Mouse (Mus musculus): ENCODE data around the gene Dcdc2b. TPM values are rescaled to one million over a fixed set of nuclear protein-coding genes. Genes with fewer than 3 reads are reported as not detected.

Dcdc2b gene
- polyA plus RNA-seq, 1 experiment = 0.68 TPM

GRCm38 (mm10) chr4:129572236-129573092 lies 41.6 kb downstream of the Dcdc2b start:
- no peak for TF ChIP-seq CTCF (IDR thresholded peaks at IDR 0.05; ENCODE audit: borderline replicate concordance, insufficient read depth, low read length)
- no peak for TF ChIP-seq POLR2A (IDR thresholded peaks at IDR 0.05; ENCODE audit: low read depth, low read length)
- no peak overlapping the region for H3K27ac ChIP-seq (ENCODE audit: insufficient read depth, low read length)
- no peaks in the 10 kb centered on the region for H3K4me1 ChIP-seq (ENCODE audit: control insufficient read depth, insufficient read depth, low read length)
- no peak overlapping the region for H3K4me3 ChIP-seq (ENCODE audit: insufficient read depth, low read length)

- Histone ChIP-seq H3K27ac (ENCODE audit: insufficient read depth, low read length) (no peak overlapping the region), H3K4me3 (ENCODE audit: insufficient read depth, low read length) (no peak overlapping the region), H3K4me1 (ENCODE audit: control insufficient read depth, insufficient read depth, low read length) (no peaks in the 10 kb centered on the region)
- TF ChIP-seq POLR2A (IDR thresholded peaks at IDR 0.05; ENCODE audit: low read depth, low read length) (no peak), CTCF (IDR thresholded peaks at IDR 0.05; ENCODE audit: borderline replicate concordance, insufficient read depth, low read length) (no peak)
Observed at GRCm38 (mm10) chr4:129571551-129572084, 42.4 kb downstream of the Dcdc2b start.

GRCm38 (mm10) chr4:129570028-129570427 lies 44.0 kb downstream of the Dcdc2b start:
- no peak overlapping the region for H3K4me3 ChIP-seq (ENCODE audit: insufficient read depth, low read length)
- H3K27ac ChIP-seq (ENCODE audit: insufficient read depth, low read length) = no peak overlapping the region
- TF ChIP-seq POLR2A (IDR thresholded peaks at IDR 0.05; ENCODE audit: low read depth, low read length) (no peak), CTCF (IDR thresholded peaks at IDR 0.05; ENCODE audit: borderline replicate concordance, insufficient read depth, low read length) (no peak)
- H3K4me1 ChIP-seq (ENCODE audit: control insufficient read depth, insufficient read depth, low read length) = no peaks in the 10 kb centered on the region

GRCm38 (mm10) chr4:129568366-129568765 lies 45.7 kb downstream of the Dcdc2b start:
- Histone ChIP-seq H3K27ac (ENCODE audit: insufficient read depth, low read length) (no peak overlapping the region), H3K4me1 (ENCODE audit: control insufficient read depth, insufficient read depth, low read length) (no peaks in the 10 kb centered on the region), H3K4me3 (ENCODE audit: insufficient read depth, low read length) (no peak overlapping the region)
- TF ChIP-seq CTCF (IDR thresholded peaks at IDR 0.05; ENCODE audit: borderline replicate concordance, insufficient read depth, low read length) = no peak

GRCm38 (mm10) chr4:129565139-129565538 lies 48.9 kb downstream of the Dcdc2b start:
- H3K4me1 ChIP-seq (ENCODE audit: control insufficient read depth, insufficient read depth, low read length) = no peaks in the 10 kb centered on the region
- H3K27ac ChIP-seq (ENCODE audit: insufficient read depth, low read length) = no peak overlapping the region
- no peak overlapping the region for H3K4me3 ChIP-seq (ENCODE audit: insufficient read depth, low read length)

GRCm38 (mm10) chr4:129563718-129564117 lies 50.3 kb downstream of the Dcdc2b start:
- Histone ChIP-seq H3K4me3 (ENCODE audit: insufficient read depth, low read length) (no peak overlapping the region), H3K4me1 (ENCODE audit: control insufficient read depth, insufficient read depth, low read length) (no peaks in the 10 kb centered on the region), H3K27ac (ENCODE audit: insufficient read depth, low read length) (no peak overlapping the region)
- TF ChIP-seq POLR2A (IDR thresholded peaks at IDR 0.05; ENCODE audit: low read depth, low read length) (no peak), CTCF (IDR thresholded peaks at IDR 0.05; ENCODE audit: borderline replicate concordance, insufficient read depth, low read length) (no peak)

More at GRCm38 (mm10) chr4:129565139-129565538, 48.9 kb downstream of the Dcdc2b start:
- no peak for TF ChIP-seq CTCF (IDR thresholded peaks at IDR 0.05; ENCODE audit: borderline replicate concordance, insufficient read depth, low read length)
- TF ChIP-seq POLR2A (IDR thresholded peaks at IDR 0.05; ENCODE audit: low read depth, low read length) = no peak

- H3K4me3 ChIP-seq (ENCODE audit: insufficient read depth, low read length) = no peak overlapping the region
- H3K27ac ChIP-seq (ENCODE audit: insufficient read depth, low read length) = no peak overlapping the region
- H3K4me1 ChIP-seq (ENCODE audit: control insufficient read depth, insufficient read depth, low read length) = no peaks in the 10 kb centered on the region
- TF ChIP-seq POLR2A (IDR thresholded peaks at IDR 0.05; ENCODE audit: low read depth, low read length) (no peak), CTCF (IDR thresholded peaks at IDR 0.05; ENCODE audit: borderline replicate concordance, insufficient read depth, low read length) (no peak)
Observed at GRCm38 (mm10) chr4:129561184-129561583, 52.9 kb downstream of the Dcdc2b start.

Other genes starting within 250 kb of the Dcdc2b start
- gene Zbtb8a, start 236.1 kb downstream of the Dcdc2b start, polyA plus RNA-seq (2011; ENCODE audit: insufficient read length, low read depth, missing spikeins) = 5.0 and 6.9 TPM in 2 replicates
- gene Zbtb8b, start 173.4 kb downstream of the Dcdc2b start, polyA plus RNA-seq (2011; ENCODE audit: insufficient read length, low read depth, missing spikeins) = not detected in 2 replicates
- 23.9 and 35.3 TPM in 2 replicates for gene Bsdc1, start 152.7 kb downstream of the Dcdc2b start, polyA plus RNA-seq (2011; ENCODE audit: insufficient read length, low read depth, missing spikeins)
- gene Tssk3, start 123.2 kb downstream of the Dcdc2b start, polyA plus RNA-seq (2011; ENCODE audit: insufficient read length, low read depth, missing spikeins) = not detected in 2 replicates
- not detected in 2 replicates for gene Fam229a, start 123.1 kb downstream of the Dcdc2b start, polyA plus RNA-seq (2011; ENCODE audit: insufficient read length, low read depth, missing spikeins)
- 131 and 157 TPM in 2 replicates for gene Marcksl1, start 100.7 kb downstream of the Dcdc2b start, polyA plus RNA-seq (2011; ENCODE audit: insufficient read length, low read depth, missing spikeins)
- 150 and 156 TPM in 2 replicates for gene Hdac1, start 71.5 kb downstream of the Dcdc2b start, polyA plus RNA-seq (2011; ENCODE audit: insufficient read length, low read depth, missing spikeins)
- gene Lck, start 40.6 kb downstream of the Dcdc2b start, polyA plus RNA-seq (2011; ENCODE audit: insufficient read length, low read depth, missing spikeins) = 3.0 and 5.2 TPM in 2 replicates
- not detected in 2 replicates for gene Fam167b, start 35.7 kb downstream of the Dcdc2b start, polyA plus RNA-seq (2011; ENCODE audit: insufficient read length, low read depth, missing spikeins)
- 217 and 251 TPM in 2 replicates for gene Eif3i, start 13.6 kb downstream of the Dcdc2b start, polyA plus RNA-seq (2011; ENCODE audit: insufficient read length, low read depth, missing spikeins)
- gene Tmem234, start 13.6 kb downstream of the Dcdc2b start, polyA plus RNA-seq (2011; ENCODE audit: insufficient read length, low read depth, missing spikeins) = 110 and 112 TPM in 2 replicates
- gene Iqcc, start 4.8 kb upstream of the Dcdc2b start, polyA plus RNA-seq (2011; ENCODE audit: insufficient read length, low read depth, missing spikeins) = 19.5 TPM in 2 replicates
- 11.7 and 13.6 TPM in 2 replicates for gene Ccdc28b, start 9.7 kb upstream of the Dcdc2b start, polyA plus RNA-seq (2011; ENCODE audit: insufficient read length, low read depth, missing spikeins)
- gene Txlna, start 26.8 kb upstream of the Dcdc2b start, polyA plus RNA-seq (2011; ENCODE audit: insufficient read length, low read depth, missing spikeins) = 52.8 and 56.2 TPM in 2 replicates
- gene Kpna6, start 58.5 kb upstream of the Dcdc2b start, polyA plus RNA-seq (2011; ENCODE audit: insufficient read length, low read depth, missing spikeins) = 80.7 and 84.3 TPM in 2 replicates
- gene Tmem39b, start 82.6 kb upstream of the Dcdc2b start, polyA plus RNA-seq (2011; ENCODE audit: insufficient read length, low read depth, missing spikeins) = 15.4 and 19.1 TPM in 2 replicates
- gene Khdrbs1, start 128.0 kb upstream of the Dcdc2b start, polyA plus RNA-seq (2011; ENCODE audit: insufficient read length, low read depth, missing spikeins) = 113 and 146 TPM in 2 replicates
- gene Ptp4a2, start 197.0 kb upstream of the Dcdc2b start, polyA plus RNA-seq (2011; ENCODE audit: insufficient read length, low read depth, missing spikeins) = 501 and 598 TPM in 2 replicates

Data from embryonic fibroblast, embryonic 13.5 days (primary cell).